Mouse (Mus musculus) forebrain, embryonic 15.5 days (tissue): ENCODE measurements around the gene Rapgef4. TPM values are rescaled to one million over a fixed set of nuclear protein-coding genes. Genes with fewer than 3 reads are reported as not detected.
"Not testable (repeated sequence)": the region's sequence is repeated elsewhere in the genome, so short reads cannot be mapped to it uniquely, and the experiment has no call there.

ENCODE experiments used
- ATAC-seq: fragments of 200-750 bp; cut with Nextera tagmentation; replicated peaks from 2 replicates; pipeline ENCODE4 v1.8.0; 2017; ENCODE audit warnings: mild to moderate bottlenecking, moderate TSS enrichment, moderate library complexity
- H3K27ac ChIP-seq: fragments of 300-500 bp; sonication (generic); replicated peaks from 2 replicates; pipeline ENCODE4 v1.5.1; 2015; ENCODE audit warnings: mild to moderate bottlenecking, inconsistent platforms
- H3K27me3 ChIP-seq: fragments of 300-500 bp; sonication (generic); 2 replicates; pipeline ENCODE4 v1.6.1; 2015; ENCODE audit warnings: inconsistent platforms
- H3K36me3 ChIP-seq: fragments of 300-500 bp; sonication (generic); 2 replicates; pipeline ENCODE4 v1.6.1; 2015; ENCODE audit warnings: mild to moderate bottlenecking, inconsistent platforms
- H3K4me1 ChIP-seq: fragments of 300-500 bp; sonication (generic); 2 replicates; pipeline ENCODE4 v1.6.1; 2015; ENCODE audit warnings: inconsistent platforms
- H3K4me2 ChIP-seq: fragments of 300-500 bp; sonication (generic); replicated peaks from 2 replicates; pipeline ENCODE4 v1.6.1; 2015; ENCODE audit warnings: mild to moderate bottlenecking, inconsistent platforms
- H3K4me3 ChIP-seq: fragments of 300-500 bp; sonication (generic); 2 replicates; pipeline ENCODE4 v1.5.1; 2015; ENCODE audit warnings: mild to moderate bottlenecking, inconsistent platforms
- H3K9ac ChIP-seq: fragments of 300-500 bp; sonication (generic); replicated peaks from 2 replicates; pipeline ENCODE4 v1.6.1; 2015; ENCODE audit warnings: mild to moderate bottlenecking, inconsistent platforms
- H3K9me3 ChIP-seq: fragments of 300-500 bp; sonication (generic); 2 replicates; pipeline ENCODE4 v1.6.1; 2016; ENCODE audit warnings: inconsistent platforms
- WGBS: fragments of 180-500 bp; shearing (Covaris S2); methylation state at CpG from one replicate; pipeline ENCODE4 v1.1.7; 2015; ENCODE audit warnings: mixed read lengths; 5-methylcytosine and 5-hydroxymethylcytosine counted together
- polyA plus RNA-seq: library from polyadenylated mRNA; unstranded; fragments of >200 nt; fragmentation: Nextera tagmentation; extraction: Ambion mirVana; gene quantifications from 2 replicates; pipeline ENCODE4 v1.2.1, GENCODE M21; 2015

Gene Rapgef4
- polyA plus RNA-seq, 1 experiment from 2014 or later = 14.0 TPM

- Histone ChIP-seq H3K4me2 (no peak overlapping the region), H3K36me3 (no peaks in the 10 kb centered on the region), H3K4me3 (no peak overlapping the region), H3K9ac (no peak overlapping the region), H3K27me3 (no peaks in the 10 kb centered on the region), H3K27ac (no peak overlapping the region; the same call in 1 of the 2 replicates), H3K4me1 (no peaks in the 10 kb centered on the region), H3K9me3 (no peaks in the 10 kb centered on the region)
- 74% methylated on average over 11 of the region's 11 CpGs for WGBS
- ATAC-seq = no peak
Observed at GRCm38 (mm10) chr2:72056081-72056874, 75.2 kb downstream of the Rapgef4 start.

DNA sequence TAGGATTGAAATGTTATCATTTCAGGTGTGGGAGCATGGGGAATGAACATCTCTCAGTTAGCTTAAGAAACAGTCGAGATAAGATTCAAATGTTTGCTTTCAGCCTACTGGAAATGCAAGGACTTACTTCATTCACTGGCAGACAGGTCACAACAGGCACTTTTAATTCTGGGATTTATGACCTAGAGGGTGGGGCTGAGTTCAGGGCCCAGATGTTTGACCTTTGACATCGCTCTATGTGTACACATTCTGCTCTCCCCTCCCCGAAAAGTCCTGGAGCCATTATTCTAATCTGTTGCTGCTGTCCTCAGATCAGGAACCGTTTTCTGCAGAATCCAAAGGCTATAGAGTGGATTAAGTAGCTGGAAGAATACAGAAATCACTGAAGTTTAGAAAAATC is 81.9 kb downstream of the Rapgef4 start:
- no peak overlapping the region for H3K4me3 ChIP-seq
- ATAC-seq = no peak
- no peak overlapping the region for H3K27ac ChIP-seq
- no peaks in the 10 kb centered on the region for H3K4me1 ChIP-seq
- no peak overlapping the region for H3K9ac ChIP-seq
- no peaks in the 10 kb centered on the region for H3K36me3 ChIP-seq
- WGBS = 72% methylated on average over 4 of the region's 4 CpGs
- H3K9me3 ChIP-seq = no peaks in the 10 kb centered on the region
- no peaks in the 10 kb centered on the region for H3K27me3 ChIP-seq
- H3K4me2 ChIP-seq = no peak overlapping the region

DNA sequence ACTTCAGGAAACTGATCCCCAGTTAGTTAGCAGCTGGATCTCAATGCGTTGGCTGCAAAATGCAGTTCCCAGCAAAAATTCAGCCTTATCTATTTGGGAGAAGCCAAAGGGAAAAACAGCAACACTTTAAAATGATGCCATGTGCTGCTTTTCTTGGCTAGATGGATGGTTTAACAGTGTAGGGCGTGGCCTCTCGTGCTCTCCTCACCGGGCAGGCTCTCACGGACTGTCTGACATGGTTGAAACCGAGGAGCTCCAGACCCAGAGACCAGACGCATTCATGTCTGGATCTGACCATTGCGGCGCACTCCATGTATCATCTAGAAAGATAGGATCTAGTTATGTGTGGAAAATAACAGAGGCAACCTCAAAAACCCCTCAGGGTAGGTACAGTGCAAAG is 87.5 kb downstream of the Rapgef4 start:
- no peaks in the 10 kb centered on the region for H3K27me3 ChIP-seq
- 91% methylated on average over 9 of the region's 9 CpGs for WGBS
- no peaks in the 10 kb centered on the region for H3K36me3 ChIP-seq
- no peak overlapping the region for H3K4me2 ChIP-seq
- no peaks in the 10 kb centered on the region for H3K4me1 ChIP-seq
- H3K27ac ChIP-seq = no peak overlapping the region
- ATAC-seq = no peak
- H3K9me3 ChIP-seq = no peaks in the 10 kb centered on the region
- H3K9ac ChIP-seq = no peak overlapping the region
- no peak overlapping the region for H3K4me3 ChIP-seq

DNA sequence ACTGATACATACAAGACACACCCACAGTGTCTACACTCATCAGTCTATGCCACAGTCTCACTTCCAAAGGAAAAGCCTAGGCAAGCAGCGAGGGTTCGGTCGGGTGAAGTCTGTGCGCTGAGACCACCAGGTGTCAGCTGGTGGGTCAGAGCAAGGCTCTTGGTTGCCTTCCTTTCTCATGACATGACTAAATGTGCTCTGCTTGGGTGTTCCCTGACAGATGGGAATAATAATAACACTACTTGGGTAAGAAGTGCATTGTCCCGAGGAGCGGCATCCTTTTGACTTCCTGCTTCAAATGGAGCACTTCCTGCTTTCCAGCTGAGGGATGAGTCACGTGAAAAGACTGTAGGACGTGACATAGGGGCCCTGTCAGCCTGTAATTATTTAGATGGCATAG is 89.0 kb downstream of the Rapgef4 start:
- Histone ChIP-seq H3K27ac (no peak overlapping the region), H3K36me3 (no peaks in the 10 kb centered on the region), H3K4me2 (no peak overlapping the region), H3K27me3 (no peaks in the 10 kb centered on the region), H3K9ac (no peak overlapping the region), H3K4me1 (no peaks in the 10 kb centered on the region), H3K9me3 (no peaks in the 10 kb centered on the region), H3K4me3 (no peak overlapping the region)
- ATAC-seq = no peak
- 81% methylated on average over 8 of the region's 8 CpGs for WGBS

DNA sequence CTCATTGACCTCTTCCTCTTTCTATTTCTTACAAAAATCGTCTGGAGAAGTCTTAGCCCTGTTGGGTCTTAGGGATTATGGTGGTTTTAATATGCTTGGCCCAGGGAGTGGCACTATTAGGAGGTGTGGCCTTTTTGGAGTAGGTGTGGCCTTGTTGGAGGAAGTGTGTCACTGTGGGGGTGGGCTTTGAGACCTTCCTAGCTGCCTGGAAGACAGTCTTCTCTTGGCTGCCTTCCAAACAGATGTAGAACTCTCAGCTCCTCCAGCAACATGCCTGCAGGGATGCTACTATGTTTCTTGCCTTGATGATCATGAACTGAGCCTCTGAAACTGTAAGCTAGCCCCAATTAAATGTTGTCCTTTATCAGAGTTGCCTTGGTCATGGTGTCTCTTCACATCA is 92.1 kb downstream of the Rapgef4 start:
- not testable (repeated sequence) for H3K4me2 ChIP-seq, ATAC-seq, H3K27me3 ChIP-seq, H3K4me1 ChIP-seq, H3K9me3 ChIP-seq, H3K4me3 ChIP-seq, H3K36me3 ChIP-seq, H3K27ac ChIP-seq, H3K9ac ChIP-seq
- 54% methylated on average over 1 of the region's 1 CpGs for WGBS

- ATAC-seq = no peak
- H3K27me3 ChIP-seq = no peaks in the 10 kb centered on the region
- WGBS = 86% methylated on average over 10 of the region's 10 CpGs
- H3K4me3 ChIP-seq = no peak overlapping the region
- peaks cover 5% of the 10 kb centered on the region; the same call in 1 of the 2 replicates for H3K4me1 ChIP-seq
- no peak overlapping the region for H3K9ac ChIP-seq
- H3K9me3 ChIP-seq = no peaks in the 10 kb centered on the region
- no peak overlapping the region for H3K27ac ChIP-seq
- no peak overlapping the region for H3K4me2 ChIP-seq
- H3K36me3 ChIP-seq = no peaks in the 10 kb centered on the region
Observed at GRCm38 (mm10) chr2:72074999-72075561, 94.0 kb downstream of the Rapgef4 start.

GRCm38 (mm10) chr2:72077490-72078139 is 96.6 kb downstream of the Rapgef4 start:
- H3K4me3 ChIP-seq = no peak overlapping the region
- no peaks in the 10 kb centered on the region for H3K9me3 ChIP-seq
- no peak overlapping the region for H3K9ac ChIP-seq
- ATAC-seq = no peak
- no peak overlapping the region for H3K27ac ChIP-seq
- no peaks in the 10 kb centered on the region for H3K27me3 ChIP-seq
- H3K36me3 ChIP-seq = no peaks in the 10 kb centered on the region
- H3K4me1 ChIP-seq = peaks cover 5% of the 10 kb centered on the region; the same call in 1 of the 2 replicates
- H3K4me2 ChIP-seq = no peak overlapping the region
- 73% methylated on average over 3 of the region's 3 CpGs for WGBS

GRCm38 (mm10) chr2:72078140-72078521 is 97.1 kb downstream of the Rapgef4 start:
- ATAC-seq = no peak
- no peak overlapping the region for H3K9ac ChIP-seq
- H3K4me3 ChIP-seq = no peak overlapping the region
- H3K27me3 ChIP-seq = no peaks in the 10 kb centered on the region
- 56% methylated on average over 6 of the region's 6 CpGs for WGBS
- H3K27ac ChIP-seq = no peak overlapping the region
- H3K9me3 ChIP-seq = no peaks in the 10 kb centered on the region
- peaks cover 5% of the 10 kb centered on the region; the same call in 1 of the 2 replicates for H3K4me1 ChIP-seq
- no peak overlapping the region for H3K4me2 ChIP-seq
- no peaks in the 10 kb centered on the region for H3K36me3 ChIP-seq

- Histone ChIP-seq H3K27me3 (no peaks in the 10 kb centered on the region), H3K36me3 (no peaks in the 10 kb centered on the region), H3K4me2 (no peak overlapping the region), H3K4me1 (peaks cover 5% of the 10 kb centered on the region; the same call in 1 of the 2 replicates), H3K9me3 (no peaks in the 10 kb centered on the region), H3K9ac (no peak overlapping the region), H3K27ac (no peak overlapping the region), H3K4me3 (no peak overlapping the region)
- 81% methylated on average over 8 of the region's 8 CpGs for WGBS
- no peak for ATAC-seq
Observed at GRCm38 (mm10) chr2:72079110-72079509, 98.1 kb downstream of the Rapgef4 start.

- Histone ChIP-seq H3K27ac (no peak overlapping the region), H3K9me3 (no peaks in the 10 kb centered on the region), H3K4me3 (no peak overlapping the region), H3K27me3 (no peaks in the 10 kb centered on the region), H3K36me3 (no peaks in the 10 kb centered on the region), H3K4me2 (no peak overlapping the region), H3K9ac (no peak overlapping the region), H3K4me1 (peaks cover 5% of the 10 kb centered on the region; the same call in 1 of the 2 replicates)
- ATAC-seq = no peak
- WGBS = 92% methylated on average over 4 of the region's 4 CpGs
Observed at GRCm38 (mm10) chr2:72082846-72083245, 101.8 kb downstream of the Rapgef4 start.

- Histone ChIP-seq H3K27me3 (no peaks in the 10 kb centered on the region), H3K4me3 (no peak overlapping the region), H3K9ac (no peak overlapping the region), H3K4me2 (no peak overlapping the region), H3K9me3 (no peaks in the 10 kb centered on the region), H3K4me1 (peaks cover 11% of the 10 kb centered on the region), H3K27ac (no peak overlapping the region), H3K36me3 (no peaks in the 10 kb centered on the region)
- ATAC-seq = no peak
- 87% methylated on average over 11 of the region's 11 CpGs for WGBS
Observed at GRCm38 (mm10) chr2:72088886-72089285, 107.8 kb downstream of the Rapgef4 start.

DNA sequence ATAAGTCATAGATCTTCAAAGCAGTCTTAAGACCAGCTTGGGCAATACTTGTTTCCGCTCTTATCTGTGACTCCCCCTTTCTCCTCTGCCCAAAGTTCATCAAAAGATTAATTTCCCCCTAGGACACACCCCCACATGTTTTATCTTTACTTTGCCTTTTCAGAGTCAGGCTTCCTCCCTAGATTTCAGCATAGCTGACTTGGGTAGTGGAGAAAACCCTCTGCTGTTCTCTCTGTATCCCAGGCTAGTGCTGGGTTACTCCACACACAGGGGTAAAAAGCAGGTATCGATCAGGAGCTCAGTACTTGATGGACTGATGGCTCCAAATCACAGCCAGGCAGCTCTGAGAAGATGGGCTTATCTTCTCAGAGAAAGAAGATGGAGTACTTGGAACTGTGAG is 109.0 kb downstream of the Rapgef4 start:
- no peaks in the 10 kb centered on the region for H3K9me3 ChIP-seq
- no peak for ATAC-seq

More for the DNA sequence above, 109.0 kb downstream of the Rapgef4 start:
- no peak overlapping the region for H3K4me3 ChIP-seq
- H3K9ac ChIP-seq = no peak overlapping the region
- peaks cover 22% of the 10 kb centered on the region for H3K4me1 ChIP-seq
- no peaks in the 10 kb centered on the region for H3K36me3 ChIP-seq
- H3K4me2 ChIP-seq = no peak overlapping the region
- 93% methylated on average over 2 of the region's 2 CpGs for WGBS
- no peak overlapping the region for H3K27ac ChIP-seq
- no peaks in the 10 kb centered on the region for H3K27me3 ChIP-seq
